Mouse (Mus musculus) heart, embryonic 14.5 days (tissue): ENCODE data around the gene Dus3l. TPM values are rescaled to one million over a fixed set of nuclear protein-coding genes. Genes with fewer than 3 reads are reported as not detected.

Source experiments
- ATAC-seq: fragments of 200-750 bp; cut with Nextera tagmentation; 2 replicates; pipeline ENCODE4 v1.8.0; 2017; ENCODE audit warnings: low read depth, moderate TSS enrichment; ENCODE audit not compliant: insufficient number of reproducible peaks, insufficient read depth, low FRiP score
- H3K27ac ChIP-seq, 2 experiments: fragments of 200-500 bp in 1 of 2; fragments of 300-500 bp in 1 of 2; sonication (generic) in 1 of 2; replicated peaks in 1 of 2; 2 replicates each; pipeline ENCODE4 v1.5.1; 2012 to 2014; ENCODE audit warnings: low read depth in 2 of 2, low read length in 2 of 2, control low read depth in 1 of 2, mild to moderate bottlenecking in 1 of 2, mixed read lengths in 1 of 2; ENCODE audit not compliant: control insufficient read depth in 1 of 2, insufficient read depth in 1 of 2
- H3K27me3 ChIP-seq: fragments of 300-500 bp; sonication (generic); 2 replicates; pipeline ENCODE4 v1.6.1; 2014; ENCODE audit warnings: mild to moderate bottlenecking, low read length, control low read depth; ENCODE audit not compliant: control insufficient read depth, insufficient read depth
- H3K36me3 ChIP-seq: fragments of 300-500 bp; sonication (generic); 2 replicates; pipeline ENCODE4 v1.6.1; 2014; ENCODE audit warnings: mild to moderate bottlenecking, control low read depth, low read length, mixed read lengths; ENCODE audit not compliant: control insufficient read depth, insufficient read depth
- H3K4me1 ChIP-seq, 2 experiments: fragments of 200-500 bp in 1 of 2; fragments of 300-500 bp in 1 of 2; sonication (generic) in 1 of 2; 2 replicates each; pipeline ENCODE4 v1.6.1; 2012 to 2014; ENCODE audit warnings: low read length in 2 of 2, control low read depth in 1 of 2, mixed read lengths in 1 of 2; ENCODE audit not compliant: control insufficient read depth in 2 of 2, insufficient read depth in 2 of 2
- H3K4me2 ChIP-seq: fragments of 300-500 bp; sonication (generic); 2 replicates; pipeline ENCODE4 v1.6.1; 2014; ENCODE audit warnings: mild to moderate bottlenecking, low read length
- H3K4me3 ChIP-seq, 2 experiments: fragments of 200-500 bp in 1 of 2; fragments of 300-500 bp in 1 of 2; sonication (generic) in 1 of 2; 2 replicates each; pipeline ENCODE4 v1.5.1; 2012 to 2014; ENCODE audit warnings: low read length in 2 of 2, mild to moderate bottlenecking in 2 of 2, control low read depth in 1 of 2, low read depth in 1 of 2, moderate library complexity in 1 of 2; ENCODE audit not compliant: control insufficient read depth in 1 of 2, insufficient read depth in 1 of 2
- H3K9ac ChIP-seq: fragments of 300-500 bp; sonication (generic); 2 replicates; pipeline ENCODE4 v1.6.1; 2014; ENCODE audit warnings: mild to moderate bottlenecking, low read length
- H3K9me3 ChIP-seq: fragments of 300-500 bp; sonication (generic); 2 replicates; pipeline ENCODE4 v1.6.1; 2016; ENCODE audit warnings: low read length, control low read depth; ENCODE audit not compliant: control insufficient read depth
- WGBS: fragments of 180-500 bp; shearing (Covaris S2); extraction: QIAGEN DNeasy Blood & Tissue Kit; methylation state at CpG from one replicate; pipeline ENCODE4 v1.1.7; 2014; 5-methylcytosine and 5-hydroxymethylcytosine counted together
- polyA plus RNA-seq: library from polyadenylated mRNA; unstranded; fragments of >200 nt; fragmentation: Nextera tagmentation; extraction: Ambion mirVana; gene quantifications from 2 replicates; pipeline ENCODE4 v1.2.1, GENCODE M21; 2014

Dus3l gene
- polyA plus RNA-seq, 1 experiment from 2014 or later, result 31.3 TPM

GRCm38 (mm10) chr17:56723419-56724161 is 41.0 kb upstream of the Dus3l start:
- H3K4me2 ChIP-seq, result no peak overlapping the region

GRCm38 (mm10) chr17:56727029-56727649 is 37.4 kb upstream of the Dus3l start:
- Histone ChIP-seq H3K9me3 (0 out of 2 replicates have a peak, but pooled peaks cover 3% of the 10 kb centered on the region), H3K4me2 (peak overlapping the region; percentile 34), H3K9ac (peak overlapping the region; percentile 44; the same call in 1 of the 2 replicates), H3K4me1 (peaks cover 25 to 36% of the 10 kb centered on the region in 2 experiments), H3K36me3 (peaks cover 24% of the 10 kb centered on the region), H3K4me3 (no peak overlapping the region), H3K27me3 (no peaks in the 10 kb centered on the region), H3K27ac (peak overlapping the region; percentile 18 to 65)
- 13% methylated on average over 7 of the region's 7 CpGs for WGBS
- no peak for ATAC-seq

More at GRCm38 (mm10) chr17:56723419-56724161, 41.0 kb upstream of the Dus3l start:
- no peak for ATAC-seq
- 0 out of 2 replicates have a peak, but pooled peaks cover 3% of the 10 kb centered on the region for H3K9me3 ChIP-seq
- no peak overlapping the region for H3K27ac ChIP-seq
- peaks cover 18 to 36% of the 10 kb centered on the region in 2 experiments for H3K4me1 ChIP-seq
- H3K9ac ChIP-seq, result 0 out of 2 replicates have a peak overlapping the region, but pooled peaks have one; percentile 21
- H3K36me3 ChIP-seq, result peaks cover 46% of the 10 kb centered on the region
- no peak overlapping the region for H3K4me3 ChIP-seq
- no peaks in the 10 kb centered on the region for H3K27me3 ChIP-seq
- WGBS, result 80% methylated on average over 11 of the region's 11 CpGs

GRCm38 (mm10) chr17:56727659-56728058 is 36.9 kb upstream of the Dus3l start:
- Histone ChIP-seq H3K4me2 (peak overlapping the region; percentile 34), H3K4me1 (peaks cover 25 to 36% of the 10 kb centered on the region in 2 experiments), H3K27me3 (no peaks in the 10 kb centered on the region), H3K9me3 (0 out of 2 replicates have a peak, but pooled peaks cover 3% of the 10 kb centered on the region), H3K36me3 (peaks cover 18% of the 10 kb centered on the region), H3K9ac (peak overlapping the region; percentile 44; the same call in 1 of the 2 replicates), H3K4me3 (peak overlapping the region in 1 of 2 experiments; percentile 6; a peak in 1 of 4 replicates), H3K27ac (peak overlapping the region; percentile 65 to 71)
- WGBS, result 12% methylated on average over 12 of the region's 12 CpGs
- peak; percentile 29; the same call in 1 of the 2 replicates for ATAC-seq

GRCm38 (mm10) chr17:56728117-56728516 is 36.4 kb upstream of the Dus3l start:
- Histone ChIP-seq H3K4me3 (peak overlapping the region in 1 of 2 experiments; percentile 6; a peak in 1 of 4 replicates), H3K9ac (peak overlapping the region; percentile 44; the same call in 1 of the 2 replicates), H3K27ac (peak overlapping the region; percentile 65 to 71), H3K27me3 (peaks cover 2% of the 10 kb centered on the region), H3K36me3 (peaks cover 14% of the 10 kb centered on the region), H3K4me1 (peaks cover 25 to 35% of the 10 kb centered on the region in 2 experiments), H3K9me3 (0 out of 2 replicates have a peak, but pooled peaks cover 3% of the 10 kb centered on the region), H3K4me2 (peak overlapping the region; percentile 34)
- WGBS, result 10% methylated on average over 12 of the region's 12 CpGs
- peak; percentile 64 for ATAC-seq

- H3K27ac ChIP-seq, result peak overlapping the region in 1 of 2 experiments; percentile 65; a peak in 2 of 4 replicates
- no peak for ATAC-seq
- H3K4me1 ChIP-seq, result peaks cover 25 to 31% of the 10 kb centered on the region in 2 experiments
- no peak overlapping the region for H3K4me3 ChIP-seq
- H3K27me3 ChIP-seq, result peaks cover 3% of the 10 kb centered on the region
- no peak overlapping the region for H3K9ac ChIP-seq
- peaks cover 4% of the 10 kb centered on the region; the same call in 1 of the 2 replicates for H3K36me3 ChIP-seq
- 0 out of 2 replicates have a peak, but pooled peaks cover 3% of the 10 kb centered on the region for H3K9me3 ChIP-seq
- H3K4me2 ChIP-seq, result no peak overlapping the region
- WGBS, result 43% methylated on average over 6 of the region's 6 CpGs
Observed at GRCm38 (mm10) chr17:56729151-56729550, 35.4 kb upstream of the Dus3l start.

DNA sequence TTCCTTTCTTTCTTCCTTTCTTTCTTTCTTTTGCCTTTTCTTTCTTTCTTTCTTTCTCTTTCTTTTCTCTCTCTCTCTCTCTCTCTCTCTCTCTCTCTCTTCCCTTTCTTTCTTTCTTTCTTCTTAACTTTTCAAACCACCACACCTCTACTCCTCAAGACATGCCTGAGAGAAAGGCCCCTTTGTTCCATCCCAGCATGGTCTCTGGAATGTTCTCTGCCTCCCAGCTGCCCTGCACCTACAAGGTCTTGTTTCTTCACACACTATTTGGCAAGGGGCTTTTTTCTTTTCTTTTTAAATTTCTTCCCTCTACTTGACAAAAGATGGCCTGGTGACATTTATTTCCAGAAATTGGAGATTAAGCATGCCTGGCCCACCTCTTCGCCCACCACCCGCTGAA is 34.9 kb upstream of the Dus3l start:
- no peak for ATAC-seq
- no peak overlapping the region for H3K4me2 ChIP-seq
- H3K27ac ChIP-seq, result no peak overlapping the region
- peaks cover 25 to 31% of the 10 kb centered on the region in 2 experiments for H3K4me1 ChIP-seq
- H3K4me3 ChIP-seq, result no peak overlapping the region
- H3K36me3 ChIP-seq, result no peaks in the 10 kb centered on the region; the same call in 1 of the 2 replicates
- peaks cover 3% of the 10 kb centered on the region for H3K27me3 ChIP-seq
- 59% methylated on average over 2 of the region's 2 CpGs for WGBS
- H3K9ac ChIP-seq, result no peak overlapping the region
- H3K9me3 ChIP-seq, result 0 out of 2 replicates have a peak, but pooled peaks cover 3% of the 10 kb centered on the region

DNA sequence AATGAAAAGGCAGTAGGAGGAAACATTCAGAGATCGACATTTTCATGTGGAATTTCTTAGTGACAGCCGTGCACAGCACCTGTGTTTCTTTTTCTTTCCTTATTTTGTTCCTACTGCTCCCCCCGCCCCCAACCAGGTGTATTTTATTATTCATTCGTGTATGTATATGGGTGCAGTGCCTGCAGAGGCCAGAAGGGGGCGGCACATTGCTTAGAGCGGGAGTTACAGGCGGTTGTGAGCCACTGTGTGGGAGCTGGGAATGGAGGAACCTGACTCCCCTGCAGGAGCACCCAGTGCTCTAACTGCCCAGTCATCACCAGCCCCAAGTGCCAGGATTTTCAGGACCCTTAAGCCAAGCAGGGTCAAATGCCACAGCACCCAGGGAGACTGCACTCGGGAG is 28.0 kb upstream of the Dus3l start:
- WGBS, result 40% methylated on average over 8 of the region's 8 CpGs
- ATAC-seq, result no peak
- H3K36me3 ChIP-seq, result no peaks in the 10 kb centered on the region
- no peak overlapping the region for H3K4me2 ChIP-seq
- no peak overlapping the region for H3K27ac ChIP-seq
- no peak overlapping the region for H3K9ac ChIP-seq
- peaks cover 15 to 23% of the 10 kb centered on the region in 2 experiments for H3K4me1 ChIP-seq
- no peaks in the 10 kb centered on the region for H3K9me3 ChIP-seq
- H3K27me3 ChIP-seq, result peaks cover 3% of the 10 kb centered on the region
- no peak overlapping the region for H3K4me3 ChIP-seq
